Mouse (Mus musculus) stomach, embryonic 14.5 days (tissue): ENCODE measurements around the gene Pspn. TPM values are rescaled to one million over a fixed set of nuclear protein-coding genes. Genes with fewer than 3 reads are reported as not detected.
A peak's percentile ranks its signal among the peaks of the same experiment; 100 is the strongest.

Experiments
- ATAC-seq: fragments of 200-750 bp; cut with Nextera tagmentation; 2 replicates; pipeline ENCODE4 v1.8.0; 2017; ENCODE audit warnings: low read depth, moderate TSS enrichment; ENCODE audit not compliant: insufficient number of reproducible peaks, insufficient read depth, low FRiP score
- H3K27ac ChIP-seq: fragments of 300-500 bp; sonication (generic); 2 replicates; pipeline ENCODE4 v1.5.1; 2014; ENCODE audit warnings: mild to moderate bottlenecking, low read length, moderate library complexity, mixed read lengths
- H3K27me3 ChIP-seq: fragments of 300-500 bp; sonication (generic); 2 replicates; pipeline ENCODE4 v1.6.1; 2014; ENCODE audit warnings: low read length, control low read depth, mixed read lengths; ENCODE audit not compliant: control insufficient read depth, insufficient read depth
- H3K36me3 ChIP-seq: fragments of 300-500 bp; sonication (generic); 2 replicates; pipeline ENCODE4 v1.6.1; 2014; ENCODE audit warnings: mild to moderate bottlenecking, control low read depth, low read length, moderate library complexity, mixed read lengths; ENCODE audit not compliant: control insufficient read depth, insufficient read depth
- H3K4me1 ChIP-seq: fragments of 300-500 bp; sonication (generic); 2 replicates; pipeline ENCODE4 v1.6.1; 2014; ENCODE audit warnings: low read length, control low read depth, mixed read lengths; ENCODE audit not compliant: control insufficient read depth, insufficient read depth
- H3K4me2 ChIP-seq: fragments of 300-500 bp; sonication (generic); replicated peaks from 2 replicates; pipeline ENCODE4 v1.6.1; 2014; ENCODE audit warnings: low read depth, low read length, control low read depth
- H3K4me3 ChIP-seq: fragments of 300-500 bp; sonication (generic); 2 replicates; pipeline ENCODE4 v1.5.1; 2014; ENCODE audit warnings: low read depth, low read length, control low read depth
- H3K9ac ChIP-seq: fragments of 300-500 bp; sonication (generic); replicated peaks from 2 replicates; pipeline ENCODE4 v1.6.1; 2014; ENCODE audit warnings: low read depth, mild to moderate bottlenecking, control low read depth, low read length, moderate library complexity, mixed read lengths
- H3K9me3 ChIP-seq: fragments of 300-500 bp; sonication (generic); 2 replicates; pipeline ENCODE4 v1.6.1; 2016; ENCODE audit warnings: low read depth, low read length, control low read depth; ENCODE audit not compliant: control insufficient read depth
- WGBS: fragments of 180-500 bp; shearing (Covaris S2); extraction: QIAGEN DNeasy Blood & Tissue Kit; methylation state at CpG from one replicate; pipeline ENCODE4 v1.1.7; 2014; 5-methylcytosine and 5-hydroxymethylcytosine counted together
- polyA plus RNA-seq: library from polyadenylated mRNA; unstranded; fragments of >200 nt; fragmentation: Nextera tagmentation; extraction: Ambion mirVana; gene quantifications from 2 replicates; pipeline ENCODE4 v1.2.1, GENCODE M21; 2014

Pspn gene
- polyA plus RNA-seq, 1 experiment from 2014 or later: 1.0 TPM

GRCm38 (mm10) chr17:56962642-56963405 lies 37.0 kb downstream of the Pspn start:
- no peak overlapping the region for H3K4me3 ChIP-seq
- H3K27ac ChIP-seq: no peak overlapping the region
- no peak overlapping the region for H3K4me2 ChIP-seq
- H3K9me3 ChIP-seq: no peaks in the 10 kb centered on the region
- H3K9ac ChIP-seq: no peak overlapping the region
- 71% methylated on average over 5 of the region's 5 CpGs for WGBS
- no peaks in the 10 kb centered on the region for H3K27me3 ChIP-seq
- no peaks in the 10 kb centered on the region for H3K36me3 ChIP-seq
- no peaks in the 10 kb centered on the region for H3K4me1 ChIP-seq
- no peak for ATAC-seq

- no peaks in the 10 kb centered on the region for H3K36me3 ChIP-seq
- 90% methylated on average over 4 of the region's 4 CpGs for WGBS
Measured at GRCm38 (mm10) chr17:56961880-56962279, 37.9 kb downstream of the Pspn start.

GRCm38 (mm10) chr17:56958667-56959066 lies 41.2 kb downstream of the Pspn start:
- Histone ChIP-seq H3K9me3 (no peaks in the 10 kb centered on the region), H3K27me3 (no peaks in the 10 kb centered on the region), H3K27ac (no peak overlapping the region), H3K36me3 (no peaks in the 10 kb centered on the region), H3K4me3 (no peak overlapping the region), H3K4me2 (no peak overlapping the region), H3K9ac (no peak overlapping the region), H3K4me1 (no peaks in the 10 kb centered on the region)
- ATAC-seq: no peak
- 68% methylated on average over 4 of the region's 4 CpGs for WGBS

More at GRCm38 (mm10) chr17:56961880-56962279, 37.9 kb downstream of the Pspn start:
- Histone ChIP-seq H3K27ac (no peak overlapping the region), H3K4me3 (no peak overlapping the region), H3K4me1 (no peaks in the 10 kb centered on the region), H3K9ac (no peak overlapping the region), H3K4me2 (no peak overlapping the region), H3K9me3 (no peaks in the 10 kb centered on the region), H3K27me3 (no peaks in the 10 kb centered on the region)
- no peak for ATAC-seq

GRCm38 (mm10) chr17:56957763-56958429 lies 41.9 kb downstream of the Pspn start:
- Histone ChIP-seq H3K4me3 (no peak overlapping the region), H3K4me2 (no peak overlapping the region), H3K27me3 (no peaks in the 10 kb centered on the region), H3K36me3 (no peaks in the 10 kb centered on the region), H3K27ac (no peak overlapping the region), H3K4me1 (no peaks in the 10 kb centered on the region), H3K9ac (no peak overlapping the region), H3K9me3 (no peaks in the 10 kb centered on the region)
- 24% methylated on average over 11 of the region's 11 CpGs for WGBS
- peak; percentile 69; the same call in 1 of the 2 replicates for ATAC-seq

- no peak overlapping the region for H3K27ac ChIP-seq
- H3K4me2 ChIP-seq: no peak overlapping the region
- H3K36me3 ChIP-seq: no peaks in the 10 kb centered on the region
- no peak overlapping the region for H3K9ac ChIP-seq
- H3K4me3 ChIP-seq: no peak overlapping the region
- no peaks in the 10 kb centered on the region for H3K27me3 ChIP-seq
- no peaks in the 10 kb centered on the region for H3K4me1 ChIP-seq
- no peak for ATAC-seq
- no peaks in the 10 kb centered on the region for H3K9me3 ChIP-seq
- WGBS: 78% methylated on average over 7 of the region's 7 CpGs
Measured at GRCm38 (mm10) chr17:56954871-56955270, 44.9 kb downstream of the Pspn start.

- 83% methylated on average over 1 of the region's 1 CpGs for WGBS
- no peaks in the 10 kb centered on the region for H3K36me3 ChIP-seq
- no peak overlapping the region for H3K4me2 ChIP-seq
- no peaks in the 10 kb centered on the region for H3K9me3 ChIP-seq
- no peaks in the 10 kb centered on the region for H3K27me3 ChIP-seq
- no peak overlapping the region for H3K9ac ChIP-seq
- ATAC-seq: no peak
- no peaks in the 10 kb centered on the region for H3K4me1 ChIP-seq
- H3K27ac ChIP-seq: no peak overlapping the region
- no peak overlapping the region for H3K4me3 ChIP-seq
Measured at GRCm38 (mm10) chr17:56952639-56953038, 47.2 kb downstream of the Pspn start.

GRCm38 (mm10) chr17:56950915-56951314 lies 48.9 kb downstream of the Pspn start:
- Histone ChIP-seq H3K4me3 (no peak overlapping the region), H3K27me3 (no peaks in the 10 kb centered on the region), H3K36me3 (no peaks in the 10 kb centered on the region), H3K27ac (no peak overlapping the region), H3K9me3 (no peaks in the 10 kb centered on the region), H3K4me2 (no peak overlapping the region), H3K4me1 (no peaks in the 10 kb centered on the region), H3K9ac (no peak overlapping the region)
- ATAC-seq: no peak
- 19% methylated on average over 3 of the region's 3 CpGs for WGBS
